Mouse (Mus musculus) heart, embryonic 11.5 days (tissue): ENCODE measurements around the gene Gm10644. TPM values are rescaled to one million over a fixed set of nuclear protein-coding genes. Genes with fewer than 3 reads are reported as not detected.

ENCODE experiments used
- ATAC-seq: fragments of 200-750 bp; cut with Nextera tagmentation; replicated peaks from 2 replicates; pipeline ENCODE4 v1.8.0; 2017; ENCODE audit warnings: moderate library complexity; ENCODE audit not compliant: insufficient number of reproducible peaks, low FRiP score, low TSS enrichment
- H3K27ac ChIP-seq: fragments of 300-500 bp; sonication (generic); 2 replicates; pipeline ENCODE4 v1.5.1; 2014; ENCODE audit warnings: mild to moderate bottlenecking, low read depth, low read length
- H3K27me3 ChIP-seq: fragments of 300-500 bp; sonication (generic); 2 replicates; pipeline ENCODE4 v1.6.1; 2014; ENCODE audit warnings: mild to moderate bottlenecking, low read length, mixed read lengths; ENCODE audit not compliant: control insufficient read depth, insufficient read depth
- H3K36me3 ChIP-seq: fragments of 300-500 bp; sonication (generic); 2 replicates; pipeline ENCODE4 v1.6.1; 2014; ENCODE audit warnings: mild to moderate bottlenecking, low read length, moderate library complexity, mixed read lengths; ENCODE audit not compliant: control insufficient read depth, insufficient read depth
- H3K4me1 ChIP-seq: fragments of 300-500 bp; sonication (generic); 2 replicates; pipeline ENCODE4 v1.6.1; 2014; ENCODE audit warnings: low read length; ENCODE audit not compliant: control insufficient read depth, insufficient read depth
- H3K4me2 ChIP-seq: fragments of 300-500 bp; sonication (generic); 2 replicates; pipeline ENCODE4 v1.6.1; 2014; ENCODE audit warnings: mild to moderate bottlenecking, moderate library complexity
- H3K4me3 ChIP-seq: fragments of 300-500 bp; sonication (generic); 2 replicates; pipeline ENCODE4 v1.5.1; 2014; ENCODE audit warnings: low read depth, low read length
- H3K9ac ChIP-seq: fragments of 300-500 bp; sonication (generic); 2 replicates; pipeline ENCODE4 v1.6.1; 2014; ENCODE audit warnings: mild to moderate bottlenecking, low read depth, low read length, moderate library complexity
- H3K9me3 ChIP-seq: fragments of 300-500 bp; sonication (generic); replicated peaks from 2 replicates; pipeline ENCODE4 v1.6.1; 2016; ENCODE audit warnings: low read length; ENCODE audit not compliant: control insufficient read depth
- WGBS: fragments of 180-500 bp; shearing (Covaris S2); extraction: QIAGEN DNeasy Blood & Tissue Kit; methylation state at CpG from one replicate; pipeline ENCODE4 v1.1.7; 2014; ENCODE audit not compliant: insufficient replicate concordance; 5-methylcytosine and 5-hydroxymethylcytosine counted together
- microRNA-seq: library from miRNA; unstranded; fragments of <30 nt; microRNA quantifications from one replicate; pipeline ENCODE4, GENCODE M21; 2016; ENCODE audit warnings: borderline number of aligned reads
- polyA plus RNA-seq: library from polyadenylated mRNA; unstranded; fragments of >200 nt; fragmentation: Nextera tagmentation; extraction: Ambion mirVana; gene quantifications from 2 replicates; pipeline ENCODE4 v1.2.1, GENCODE M21; 2014

Gm10644 gene
- polyA plus RNA-seq, 1 experiment from 2014 or later: 0.76 TPM

GRCm38 (mm10) chr8:83888409-83888808 is 66.6 kb downstream of the Gm10644 start:
- H3K4me3 ChIP-seq: no peak overlapping the region
- H3K4me2 ChIP-seq: no peak overlapping the region
- H3K4me1 ChIP-seq: no peaks in the 10 kb centered on the region
- no peak for ATAC-seq
- 63% methylated on average over 2 of the region's 2 CpGs for WGBS
- no peaks in the 10 kb centered on the region for H3K9me3 ChIP-seq
- H3K9ac ChIP-seq: no peak overlapping the region
- H3K27me3 ChIP-seq: no peaks in the 10 kb centered on the region
- no peaks in the 10 kb centered on the region for H3K36me3 ChIP-seq
- no peak overlapping the region for H3K27ac ChIP-seq

Small RNAs within 50 kb of the gene (microRNA-seq; reads per million reads assigned to microRNA genes)
- gene Gm44330 (not detected), gene Gm44450 (not detected)

Other genes starting within 250 kb of the Gm10644 start
- 143 and 150 TPM in 2 replicates for gene Ddx39, start 240.0 kb downstream of the Gm10644 start, polyA plus RNA-seq
- 17.6 and 18.8 TPM in 2 replicates for gene Adgre5, start 213.9 kb downstream of the Gm10644 start, polyA plus RNA-seq
- 10.2 and 13.5 TPM in 2 replicates for gene Adgrl1, start 55.1 kb downstream of the Gm10644 start, polyA plus RNA-seq
- 69.4 and 72.2 TPM in 2 replicates for gene Asf1b, start 302 bp upstream of the Gm10644 start, polyA plus RNA-seq
- 136 and 139 TPM in 2 replicates for gene Prkaca, start 17.8 kb upstream of the Gm10644 start, polyA plus RNA-seq
- 8.1 and 10.1 TPM in 2 replicates for gene Samd1, start 42.5 kb upstream of the Gm10644 start, polyA plus RNA-seq
- gene 1700067K01Rik, start 46.3 kb upstream of the Gm10644 start, polyA plus RNA-seq: 0.42 and 0.52 TPM in 2 replicates
- 0.11 TPM in 1 of 2 replicates, not detected in the other for gene 2210011C24Rik, start 57.0 kb upstream of the Gm10644 start, polyA plus RNA-seq
- 0.57 and 0.77 TPM in 2 replicates for gene Palm3, start 66.3 kb upstream of the Gm10644 start, polyA plus RNA-seq
- gene Il27ra, start 87.4 kb upstream of the Gm10644 start, polyA plus RNA-seq: 3.5 and 4.1 TPM in 2 replicates
- not detected in 2 replicates for gene Rln3, start 89.8 kb upstream of the Gm10644 start, polyA plus RNA-seq
- gene Gm10643, start 109.9 kb upstream of the Gm10644 start, polyA plus RNA-seq: 1.0 and 1.1 TPM in 2 replicates
- gene Rfx1, start 111.6 kb upstream of the Gm10644 start, polyA plus RNA-seq: 7.5 and 7.9 TPM in 2 replicates
- 7.5 and 8.8 TPM in 2 replicates for gene Dcaf15, start 149.6 kb upstream of the Gm10644 start, polyA plus RNA-seq
- gene Podnl1, start 170.8 kb upstream of the Gm10644 start, polyA plus RNA-seq: 0.14 TPM in 1 of 2 replicates, not detected in the other
- gene Cc2d1a, start 192.7 kb upstream of the Gm10644 start, polyA plus RNA-seq: 11.1 and 12.6 TPM in 2 replicates
- 0.44 and 0.59 TPM in 2 replicates for gene 4930432K21Rik, start 192.8 kb upstream of the Gm10644 start, polyA plus RNA-seq
- gene Nanos3, start 230.0 kb upstream of the Gm10644 start, polyA plus RNA-seq: 1.4 and 2.8 TPM in 2 replicates